Mouse (Mus musculus) lung, adult 2 months (tissue): ENCODE results near the gene Gm20696.

ENCODE experiments used
- CTCF ChIP-seq: fragments of 200-500 bp; IDR thresholded peaks from 2 replicates; pipeline ENCODE4 v1.5.1; 2011; ENCODE audit warnings: mild to moderate bottlenecking, low read length, control low read depth; ENCODE audit not compliant: insufficient read depth
- POLR2A ChIP-seq: fragments of 200-500 bp; IDR thresholded peaks from 2 replicates; pipeline ENCODE4 v1.6.1; 2011; ENCODE audit warnings: low read depth, mild to moderate bottlenecking, control low read depth, low read length, borderline replicate concordance; ENCODE audit errors: extremely low read depth

- TF ChIP-seq POLR2A, result no peak
- TF ChIP-seq CTCF, result no peak
These were observed 398.2 kb downstream of the Gm20696 start for GRCm38 (mm10) chr6:99268171-99269061.
